Mouse (Mus musculus) CH12.LX (cell line): ENCODE measurements around the gene Uvrag. TPM values are rescaled to one million over a fixed set of nuclear protein-coding genes. Genes with fewer than 3 reads are reported as not detected.

Experiments used
- DNase-seq: peaks from one replicate; pipeline ENCODE4 v3.0.0-alpha.2; 2013; ENCODE audit errors: extremely low read depth
- H3K27ac ChIP-seq: 2 replicates; pipeline ENCODE4 v1.5.1; 2012; ENCODE audit warnings: low read depth, mild to moderate bottlenecking, control low read depth, moderate library complexity; ENCODE audit not compliant: insufficient read depth
- H3K27me3 ChIP-seq: replicated peaks from 2 replicates; pipeline ENCODE3; 2012; ENCODE audit warnings: inconsistent platforms
- H3K36me3 ChIP-seq, 2 experiments: replicated peaks in 1 of 2; 2 replicates each; pipeline versions ENCODE3 to v1.6.1; 2012; ENCODE audit warnings: inconsistent platforms in 1 of 2, low read length in 1 of 2, mild to moderate bottlenecking in 1 of 2, mixed read lengths in 1 of 2, moderate library complexity in 1 of 2; ENCODE audit not compliant: control insufficient read depth in 1 of 2, insufficient read depth in 1 of 2
- H3K4me1 ChIP-seq, 2 experiments: 2 replicates each; pipeline ENCODE4 v1.6.1; 2012; ENCODE audit warnings: inconsistent platforms in 1 of 2, moderate library complexity in 1 of 2; ENCODE audit not compliant: insufficient read depth in 2 of 2, control insufficient read depth in 1 of 2
- H3K4me2 ChIP-seq: 2 replicates; pipeline ENCODE4 v1.6.1; 2012; ENCODE audit warnings: low read depth, mild to moderate bottlenecking, control low read depth; ENCODE audit not compliant: poor library complexity, insufficient read depth, severe bottlenecking
- H3K4me3 ChIP-seq, 3 experiments: fragments of 150-350 bp in 1 of 3; sonication (generic) in 1 of 3; replicated peaks in 1 of 3; 2 replicates each; pipeline versions ENCODE3 to v1.5.1; 2011 to 2012; ENCODE audit warnings: low read depth in 2 of 3, low read length in 2 of 3, mild to moderate bottlenecking in 2 of 3, moderate library complexity in 2 of 3, control low read depth in 1 of 3, improper control_type of control experiment in 1 of 3, inconsistent platforms in 1 of 3, mixed read lengths in 1 of 3; ENCODE audit not compliant: poor library complexity in 1 of 3
- H3K79me2 ChIP-seq: replicated peaks from 2 replicates; pipeline ENCODE4 v1.6.1; 2012; ENCODE audit warnings: mild to moderate bottlenecking, moderate library complexity; ENCODE audit not compliant: control insufficient read depth, poor library complexity, insufficient read depth, severe bottlenecking; ENCODE audit errors: extremely low read depth
- H3K9ac ChIP-seq: 2 replicates; pipeline ENCODE4 v1.6.1; 2012; ENCODE audit warnings: low read depth, mild to moderate bottlenecking, control low read depth, moderate library complexity; ENCODE audit not compliant: insufficient read depth
- H3K9me3 ChIP-seq: replicated peaks from 2 replicates; pipeline ENCODE3; 2012; ENCODE audit warnings: low read length, inconsistent platforms, mixed read lengths
- BHLHE40 ChIP-seq: IDR thresholded peaks from 2 replicates; pipeline ENCODE4 v1.6.1; 2011; ENCODE audit warnings: mild to moderate bottlenecking, low read depth, low read length, improper control_type of control experiment
- CHD1 ChIP-seq: IDR thresholded peaks from 2 replicates; pipeline ENCODE4 v1.6.1; 2012; ENCODE audit warnings: low read depth, low read length, improper control_type of control experiment, inconsistent platforms
- CHD2 ChIP-seq: IDR thresholded peaks from 2 replicates; pipeline ENCODE4 v1.6.1; 2011; ENCODE audit warnings: low read length, improper control_type of control experiment
- E2F4 ChIP-seq: IDR thresholded peaks from 2 replicates; pipeline ENCODE4 v1.6.1; 2011; ENCODE audit warnings: low read depth, low read length, improper control_type of control experiment; ENCODE audit not compliant: insufficient replicate concordance
- ELF1 ChIP-seq: IDR thresholded peaks from 2 replicates; pipeline ENCODE4 v1.6.1; 2014; ENCODE audit warnings: low read depth, mild to moderate bottlenecking, inconsistent platforms, low read length, improper control_type of control experiment
- EP300 ChIP-seq: IDR thresholded peaks from 2 replicates; pipeline ENCODE4 v1.6.1; 2011; ENCODE audit warnings: low read length, improper control_type of control experiment
- ETS1 ChIP-seq: conservative IDR thresholded peaks from 2 replicates; pipeline ENCODE4 v1.6.1; 2012; ENCODE audit warnings: low read depth, mild to moderate bottlenecking, inconsistent platforms, low read length, improper control_type of control experiment, moderate library complexity
- GABPA ChIP-seq: IDR thresholded peaks from 2 replicates; pipeline ENCODE4 v1.6.1; 2012; ENCODE audit warnings: low read depth, low read length, improper control_type of control experiment, inconsistent platforms; ENCODE audit not compliant: insufficient replicate concordance
- HCFC1 ChIP-seq: IDR thresholded peaks from 2 replicates; pipeline ENCODE4 v1.6.1; 2012; ENCODE audit warnings: low read depth, mild to moderate bottlenecking, inconsistent platforms, low read length, improper control_type of control experiment
- IRF4 ChIP-seq: IDR thresholded peaks from 2 replicates; pipeline ENCODE4 v1.6.1; 2014; ENCODE audit warnings: low read depth, mild to moderate bottlenecking, inconsistent platforms, low read length, improper control_type of control experiment
- JUN ChIP-seq: IDR thresholded peaks from 2 replicates; pipeline ENCODE4 v1.6.1; 2011; ENCODE audit warnings: low read depth, mild to moderate bottlenecking, low read length, improper control_type of control experiment, moderate library complexity; ENCODE audit not compliant: insufficient read depth
- JUND ChIP-seq: conservative IDR thresholded peaks from 2 replicates; pipeline ENCODE4 v1.6.1; 2011; ENCODE audit warnings: low read depth, low read length, improper control_type of control experiment
- KAT2A ChIP-seq: IDR thresholded peaks from 2 replicates; pipeline ENCODE4 v1.6.1; 2012; ENCODE audit warnings: low read length, improper control_type of control experiment, inconsistent platforms; ENCODE audit not compliant: insufficient replicate concordance
- MAFK ChIP-seq: IDR thresholded peaks from 2 replicates; pipeline ENCODE4 v1.6.1; 2011; ENCODE audit warnings: low read length, improper control_type of control experiment; ENCODE audit not compliant: insufficient replicate concordance
- MAX ChIP-seq: IDR thresholded peaks from 2 replicates; pipeline ENCODE4 v1.6.1; 2011; ENCODE audit warnings: low read length, improper control_type of control experiment
- MAZ ChIP-seq: IDR thresholded peaks from 2 replicates; pipeline ENCODE4 v1.6.1; 2012; ENCODE audit warnings: low read depth, mild to moderate bottlenecking, inconsistent platforms, low read length, improper control_type of control experiment, moderate library complexity
- MEF2A ChIP-seq: IDR thresholded peaks from 2 replicates; pipeline ENCODE4 v1.6.1; 2014; ENCODE audit warnings: low read depth, mild to moderate bottlenecking, inconsistent platforms, low read length, improper control_type of control experiment, borderline replicate concordance
- MXI1 ChIP-seq: IDR thresholded peaks from 2 replicates; pipeline ENCODE4 v1.6.1; 2011; ENCODE audit warnings: mild to moderate bottlenecking, low read depth, low read length, improper control_type of control experiment
- MYC ChIP-seq: IDR thresholded peaks from 2 replicates; pipeline ENCODE4 v1.6.1; 2011; ENCODE audit warnings: low read depth, mild to moderate bottlenecking, improper control_type of control experiment, low read length
- NELFE ChIP-seq: IDR thresholded peaks from 2 replicates; pipeline ENCODE4 v1.6.1; 2011; ENCODE audit warnings: low read depth, low read length, improper control_type of control experiment
- NRF1 ChIP-seq: IDR thresholded peaks from 2 replicates; pipeline ENCODE4 v1.6.1; 2014; ENCODE audit warnings: low read depth, mild to moderate bottlenecking, inconsistent platforms, low read length, improper control_type of control experiment, moderate library complexity
- PAX5 ChIP-seq: IDR thresholded peaks from 2 replicates; pipeline ENCODE4 v1.6.1; 2012; ENCODE audit warnings: low read length, inconsistent platforms, mixed read lengths
- POLR2A ChIP-seq: IDR thresholded peaks from 2 replicates; pipeline ENCODE4 v1.6.1; 2011; ENCODE audit warnings: low read depth, mild to moderate bottlenecking, improper control_type of control experiment, low read length
- POLR2AphosphoS2 ChIP-seq: IDR thresholded peaks from 2 replicates; pipeline ENCODE4 v1.6.1; 2011; ENCODE audit warnings: low read depth, low read length, improper control_type of control experiment
- RAD21 ChIP-seq: IDR thresholded peaks from 2 replicates; pipeline ENCODE4 v1.6.1; 2011; ENCODE audit warnings: low read depth, mild to moderate bottlenecking, low read length, improper control_type of control experiment, moderate library complexity
- RCOR1 ChIP-seq: conservative IDR thresholded peaks from 2 replicates; pipeline ENCODE4 v1.6.1; 2012; ENCODE audit warnings: low read depth, mild to moderate bottlenecking, inconsistent platforms, low read length, improper control_type of control experiment
- SIN3A ChIP-seq: IDR thresholded peaks from 2 replicates; pipeline ENCODE4 v1.6.1; 2012; ENCODE audit warnings: low read length, improper control_type of control experiment, inconsistent platforms
- SMC3 ChIP-seq: IDR thresholded peaks from 2 replicates; pipeline ENCODE4 v1.6.1; 2011; ENCODE audit warnings: low read depth, low read length, improper control_type of control experiment
- TBP ChIP-seq: conservative IDR thresholded peaks from 2 replicates; pipeline ENCODE4 v1.6.1; 2011; ENCODE audit warnings: low read depth, low read length, improper control_type of control experiment
- TCF12 ChIP-seq: IDR thresholded peaks from 2 replicates; pipeline ENCODE4 v1.6.1; 2014; ENCODE audit warnings: low read depth, mild to moderate bottlenecking, inconsistent platforms, low read length, improper control_type of control experiment
- UBTF ChIP-seq: IDR thresholded peaks from 2 replicates; pipeline ENCODE4 v1.6.1; 2012; ENCODE audit warnings: low read depth, mild to moderate bottlenecking, inconsistent platforms, low read length, improper control_type of control experiment, moderate library complexity
- USF1 ChIP-seq: IDR thresholded peaks from 2 replicates; pipeline ENCODE4 v1.6.1; 2014; ENCODE audit warnings: low read depth, mild to moderate bottlenecking, inconsistent platforms, low read length, improper control_type of control experiment
- USF2 ChIP-seq: conservative IDR thresholded peaks from 2 replicates; pipeline ENCODE4 v1.6.1; 2011; ENCODE audit warnings: low read depth, low read length, improper control_type of control experiment
- ZC3H11A ChIP-seq: IDR thresholded peaks from 2 replicates; pipeline ENCODE4 v1.6.1; 2012; ENCODE audit warnings: low read depth, mild to moderate bottlenecking, inconsistent platforms, low read length, improper control_type of control experiment
- ZKSCAN1 ChIP-seq: IDR thresholded peaks from 2 replicates; pipeline ENCODE4 v1.6.1; 2012; ENCODE audit warnings: low read depth, inconsistent platforms, low read length, improper control_type of control experiment, borderline replicate concordance
- ZMIZ1 ChIP-seq: IDR thresholded peaks from 2 replicates; pipeline ENCODE4 v1.6.1; 2012; ENCODE audit warnings: low read depth, mild to moderate bottlenecking, inconsistent platforms, low read length, improper control_type of control experiment
- ZNF384 ChIP-seq: IDR thresholded peaks from 2 replicates; pipeline ENCODE4 v1.6.1; 2012; ENCODE audit warnings: low read depth, low read length, improper control_type of control experiment, inconsistent platforms
- dilution Hi-C: fragments of 300-500 bp; cut with MboI; formaldehyde crosslinking; loops from 2 replicates; pipeline ENCODE4 v1.14.3; 2020; ENCODE audit warnings: low sequenced_read_pairs; ENCODE audit not compliant: extremely low pct_unique_long_range_greater_than_20kb, extremely low pct_ligation_motif_present
- in situ Hi-C: fragments of 300-500 bp; cut with MboI; formaldehyde crosslinking; loops from 3 replicates; pipeline ENCODE4 v1.14.3; 2019; ENCODE audit warnings: low sequenced_read_pairs, low pct_ligation_motif_present, low pct_unique_long_range_greater_than_20kb, mixed read lengths
- polyA plus RNA-seq: library from polyadenylated mRNA; unstranded; fragments of >175 nt; gene quantifications from 2 replicates; pipeline ENCODE4 v1.2.1, GENCODE M21; 2012; ENCODE audit warnings: low read depth; ENCODE audit not compliant: insufficient read length
- total RNA-seq, 2 experiments: library from RNA; depleted of rRNA; stranded (reverse); fragments of 300-350 nt in 1 of 2; fragments of >200 nt in 1 of 2; gene quantifications; 2 replicates each; pipeline ENCODE4 v1.2.3; 2012 to 2014

The Uvrag gene
- 20.6 and 23.3 TPM in 2 replicates for total RNA-seq (2012; rRNA removed)
- 37.5 and 39.1 TPM in 2 replicates for total RNA-seq (2014; rRNA removed)
- polyA plus RNA-seq = 47.4 and 61.6 TPM in 2 replicates

DNA sequence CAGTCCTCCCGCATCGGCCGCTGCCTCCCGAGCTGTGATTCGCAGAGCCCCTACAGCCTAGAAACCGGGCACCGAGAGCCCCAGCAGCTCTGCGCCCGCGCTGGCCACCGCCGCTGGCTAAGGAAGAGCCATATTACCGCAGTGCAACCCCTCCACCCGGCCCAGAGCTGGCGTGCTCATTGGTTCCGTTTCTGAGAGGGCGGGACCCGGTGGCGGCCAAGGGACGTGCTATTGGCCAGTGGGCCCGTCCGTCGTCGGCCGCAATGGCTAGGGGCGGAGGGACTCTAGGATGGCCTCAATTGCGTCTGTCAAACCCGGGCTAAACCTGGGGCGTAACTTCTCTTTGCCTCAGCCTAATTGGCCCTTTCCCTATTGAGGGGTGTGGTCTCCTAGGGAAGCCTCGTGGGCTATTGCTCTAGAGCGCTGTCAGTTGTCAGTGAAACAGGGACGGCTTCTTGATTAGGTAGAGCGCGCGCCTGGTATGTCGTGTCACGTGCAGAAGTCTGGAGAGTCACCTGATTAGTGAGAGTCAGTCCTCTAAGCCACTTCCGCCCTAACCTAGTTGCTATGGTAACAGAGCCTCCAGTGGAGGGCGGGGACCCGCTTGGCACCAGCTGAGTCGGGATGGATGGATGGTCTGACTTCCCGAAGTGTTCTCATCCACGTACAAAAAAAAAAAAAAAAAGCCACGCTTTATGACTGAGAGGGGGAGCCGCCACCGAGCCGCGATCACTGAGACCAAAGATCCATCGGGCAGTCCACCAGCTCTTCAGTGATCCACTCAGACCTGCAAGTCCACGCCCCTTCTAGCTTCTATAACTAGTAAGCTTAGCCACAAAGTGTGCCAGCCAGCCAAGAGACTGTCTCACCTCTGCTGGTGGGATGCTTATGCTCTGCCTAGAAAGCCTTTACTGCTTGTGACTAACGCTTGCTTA lies at the start of gene Uvrag:
Gene Uvrag (minus strand): TSS at position 158 of the 935 bp plus-strand sequence.
- H3K4me2 ChIP-seq = peak within 1 kb of the TSS; percentile 97
- H3K27me3 ChIP-seq = no peaks in the 10 kb centered on the region
- peaks cover 9% of the 10 kb centered on the region for H3K79me2 ChIP-seq
- peak within 1 kb of the TSS; percentile 23; the same call in 1 of the 2 replicates for H3K27ac ChIP-seq
- peak; percentile 100 for DNase-seq
- peak within 1 kb of the TSS; percentile 83 for H3K9ac ChIP-seq
- dilution Hi-C loops = no loop called here
- peaks cover 12 to 60% of the 10 kb centered on the region in 2 experiments for H3K4me1 ChIP-seq
- H3K4me3 ChIP-seq = peak within 1 kb of the TSS; percentile 92 to 97 (median 96)
- H3K9me3 ChIP-seq = no peaks in the 10 kb centered on the region
- peaks cover 0 to 15% of the 10 kb centered on the region in 2 experiments for H3K36me3 ChIP-seq
- in situ Hi-C loops = no loop called here
- TF ChIP-seq RAD21 (no peak), ELF1 (peak; percentile 94), GABPA (no peak), BHLHE40 (peak; percentile 100), POLR2AphosphoS2 (no peak), JUN (no peak), USF2 (peak; percentile 95), CHD2 (peak; percentile 92), USF1 (peak; percentile 97), SIN3A (peak; percentile 99), MAX (peak; percentile 98), JUND (no peak), IRF4 (peak; percentile 67; the same call in 1 of the 2 replicates), NELFE (peak; percentile 87), MAZ (peak; percentile 83; the same call in 1 of the 2 replicates), PAX5 (no peak), ZKSCAN1 (no peak), UBTF (no peak), ZC3H11A (no peak), HCFC1 (peak; percentile 81), ETS1 (peak; percentile 87), NRF1 (peak; percentile 58), MEF2A (peak; percentile 48; the same call in 1 of the 2 replicates), ZNF384 (no peak), TCF12 (peak; percentile 87), SMC3 (no peak), EP300 (no peak), POLR2A (peak; percentile 81), MXI1 (peak; percentile 96), RCOR1 (0 out of 2 replicates have a peak, but pooled peaks have one; percentile 37), TBP (0 out of 2 replicates have a peak, but pooled peaks have one; percentile 30), E2F4 (peak; percentile 30; the same call in 1 of the 2 replicates), MAFK (no peak), ZMIZ1 (peak; percentile 86), MYC (peak; percentile 73; the same call in 1 of the 2 replicates), CHD1 (no peak), KAT2A (peak; percentile 43; the same call in 1 of the 2 replicates)
